ENCODE assay signal across 8 mouse cellular contexts in the genomic region with DNA sequence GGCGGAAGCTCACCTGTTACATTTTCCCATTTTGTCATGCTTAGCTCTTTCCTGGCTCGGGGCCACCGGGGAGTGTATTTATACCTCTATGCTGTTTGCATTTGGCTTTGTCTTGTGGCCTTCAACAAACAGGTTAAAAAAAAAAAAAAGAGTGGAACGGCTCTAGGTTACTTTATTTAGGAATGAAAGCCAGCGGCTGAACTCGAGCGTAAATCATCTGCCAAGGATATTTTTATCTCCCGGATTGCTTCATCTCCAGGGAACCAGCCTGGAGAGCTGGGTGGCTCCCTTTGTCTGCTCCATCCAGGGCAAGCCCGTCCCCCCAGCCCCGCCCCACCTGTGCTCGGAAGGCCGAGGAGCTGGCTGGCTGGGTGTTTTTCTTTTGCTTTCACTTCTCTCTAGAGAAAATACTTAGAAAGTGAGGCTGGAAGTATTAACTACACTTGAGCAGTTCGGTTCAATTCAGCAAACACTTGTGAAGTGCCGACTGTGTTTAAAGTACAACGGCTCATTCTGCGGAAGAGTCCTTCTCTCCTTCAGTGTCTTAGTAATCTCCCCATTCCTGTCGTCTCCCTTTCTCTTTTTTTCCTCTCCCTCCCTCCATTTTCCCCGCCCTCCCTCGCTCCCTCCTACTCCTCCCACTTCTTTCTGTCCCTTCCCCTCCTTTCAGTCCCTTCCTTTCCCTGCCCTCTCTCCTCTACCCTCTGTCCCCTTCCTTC. TPM values are rescaled to one million over a fixed set of nuclear protein-coding genes. Genes with fewer than 3 reads are reported as not detected.
A peak's percentile ranks its signal among the peaks of the same experiment; 100 is the strongest.
DNase-seq lines count a peak whose midpoint lies in the region; ATAC-seq and TF ChIP-seq lines count a peak whose summit lies in the region.

No protein-coding gene starts in this region.

- ATAC-seq in frontal cortex, adult (ENCODE audit: low TSS enrichment) = peak; percentile 79
- ATAC-seq in granulocyte monocyte progenitor cell, adult 5-6 weeks (replicated peaks; ENCODE audit: poor library complexity, severe bottlenecking) = peak; percentile 93
- ATAC-seq in intestine, embryonic 16.5 days = peak; percentile 99
- ATAC-seq in limb, embryonic 12.5 days (ENCODE audit: insufficient number of reproducible peaks, insufficient read depth, low FRiP score, low TSS enrichment, low read depth) = peak; percentile 78
- ATAC-seq in midbrain, embryonic 12.5 days (ENCODE audit: low FRiP score, low read depth) = peak; percentile 48; the same call in 1 of the 2 replicates

- no peak for DNase-seq in frontal cortex, postnatal 14 days (ENCODE audit: low spot score in 2 of 2)
- DNase-seq in embryo, embryonic 11 days = peak; percentile 76
- DNase-seq in spleen, adult 2 months (ENCODE audit: low read depth in 1 of 2, low spot score in 2 of 2) = peak; percentile 18 to 29

- H3K27ac ChIP-seq in intestine, embryonic 16.5 days (ENCODE audit: low read length) = peak overlapping the region; percentile 72; the same call in 1 of the 2 replicates
- H3K27ac ChIP-seq in limb, embryonic 12.5 days = peak overlapping the region; percentile 45; the same call in 1 of the 2 replicates
- H3K27ac ChIP-seq in midbrain, embryonic 12.5 days (replicated peaks) = 0 out of 2 replicates have a peak overlapping the region, but pooled peaks have one; percentile 8
- H3K27ac ChIP-seq in spleen, adult 2 months (ENCODE audit: insufficient read depth, low read length) = no peak overlapping the region

- TF ChIP-seq POLR2A in spleen, adult 2 months (IDR thresholded peaks at IDR 0.05; ENCODE audit: low read depth, low read length) = no peak

- peak overlapping the region; percentile 63 for H3K4me2 ChIP-seq in intestine, embryonic 16.5 days (ENCODE audit: low read depth, low read length)
- H3K4me2 ChIP-seq in limb, embryonic 12.5 days = peak overlapping the region; percentile 63
- peak overlapping the region; percentile 60 for H3K4me2 ChIP-seq in midbrain, embryonic 12.5 days (replicated peaks)

- H3K36me3 ChIP-seq in intestine, embryonic 16.5 days (ENCODE audit: control insufficient read depth, insufficient read depth, low read length) = no peaks in the 10 kb centered on the region
- no peaks in the 10 kb centered on the region for H3K36me3 ChIP-seq in limb, embryonic 12.5 days
- H3K36me3 ChIP-seq in midbrain, embryonic 12.5 days = no peaks in the 10 kb centered on the region
- no peaks in the 10 kb centered on the region for H3K36me3 ChIP-seq in spleen, adult 2 months (ENCODE audit: control insufficient read depth, insufficient read depth, low read length)

- H3K9me3 ChIP-seq in intestine, embryonic 16.5 days (ENCODE audit: control insufficient read depth, low read length) = no peaks in the 10 kb centered on the region
- no peaks in the 10 kb centered on the region for H3K9me3 ChIP-seq in limb, embryonic 12.5 days
- H3K9me3 ChIP-seq in midbrain, embryonic 12.5 days = no peaks in the 10 kb centered on the region

- WGBS in intestine, embryonic 16.5 days = 2% methylated on average over 19 of the region's 19 CpGs
- WGBS in limb, embryonic 12.5 days = 3% methylated on average over 19 of the region's 19 CpGs
- WGBS in midbrain, embryonic 12.5 days = 3% methylated on average over 19 of the region's 19 CpGs
- WGBS in spleen, adult 2 months = 5% methylated on average over 19 of the region's 19 CpGs

- H3K4me3 ChIP-seq in intestine, embryonic 16.5 days (ENCODE audit: low read length) = peak overlapping the region; percentile 58
- peak overlapping the region; percentile 47 for H3K4me3 ChIP-seq in limb, embryonic 12.5 days (replicated peaks)
- peak overlapping the region; percentile 39 for H3K4me3 ChIP-seq in midbrain, embryonic 12.5 days
- H3K4me3 ChIP-seq in spleen, adult 2 months (ENCODE audit: extremely low read depth, insufficient read depth, insufficient read length) = peak overlapping the region; percentile 71

- H3K4me1 ChIP-seq in intestine, embryonic 16.5 days (ENCODE audit: control insufficient read depth, insufficient read depth, low read length) = peaks cover 10% of the 10 kb centered on the region
- peaks cover 10% of the 10 kb centered on the region for H3K4me1 ChIP-seq in limb, embryonic 12.5 days (replicated peaks)
- H3K4me1 ChIP-seq in midbrain, embryonic 12.5 days = peaks cover 18% of the 10 kb centered on the region
- H3K4me1 ChIP-seq in spleen, adult 2 months (ENCODE audit: control insufficient read depth, insufficient read depth, insufficient read length) = peaks cover 5% of the 10 kb centered on the region; the same call in 1 of the 2 replicates

- TF ChIP-seq CTCF in spleen, adult 2 months (IDR thresholded peaks at IDR 0.05; ENCODE audit: extremely low read depth, insufficient read depth, insufficient read length, insufficient replicate concordance) = no peak

- H3K9ac ChIP-seq in intestine, embryonic 16.5 days (ENCODE audit: low read depth, low read length) = peak overlapping the region; percentile 65
- H3K9ac ChIP-seq in limb, embryonic 12.5 days (replicated peaks) = peak overlapping the region; percentile 57
- peak overlapping the region; percentile 21; the same call in 1 of the 2 replicates for H3K9ac ChIP-seq in midbrain, embryonic 12.5 days (replicated peaks)

- H3K27me3 ChIP-seq in intestine, embryonic 16.5 days (replicated peaks; ENCODE audit: control insufficient read depth, insufficient read depth, low read length) = no peaks in the 10 kb centered on the region
- peaks cover 15% of the 10 kb centered on the region; the same call in 1 of the 2 replicates for H3K27me3 ChIP-seq in limb, embryonic 12.5 days
- H3K27me3 ChIP-seq in midbrain, embryonic 12.5 days = peaks cover 10% of the 10 kb centered on the region
- peaks cover 2% of the 10 kb centered on the region; the same call in 1 of the 2 replicates for H3K27me3 ChIP-seq in spleen, adult 2 months (ENCODE audit: control insufficient read depth, insufficient read depth, low read length)

RNA-seq across cellular contexts. Expression of a gene that starts 44.6 kb away (rescaled TPM):
- not detected in 2 replicates for total RNA-seq in granulocyte monocyte progenitor cell, adult 5-6 weeks (2014; fragmentation: Nextera tagmentation)
- total RNA-seq in granulocyte monocyte progenitor cell, adult 5-6 weeks (2017) = not detected in 2 replicates
- polyA plus RNA-seq in intestine, embryonic 16.5 days (2015; fragmentation: Nextera tagmentation; extraction: Ambion mirVana) = 0.01 TPM in 2 replicates
- polyA plus RNA-seq in limb, embryonic 12.5 days (2016; fragmentation: Nextera tagmentation; extraction: Ambion mirVana) = not detected in 2 replicates
- 0.34 and 0.42 TPM in 2 replicates for polyA plus RNA-seq in midbrain, embryonic 12.5 days (2016; fragmentation: Nextera tagmentation; extraction: Ambion mirVana)
- not detected in 2 replicates for polyA plus RNA-seq in spleen, adult 2 months (2012; rRNA removed)

Comparison
In these comparisons a context has a peak if more than half of its experiments do, and no peak if none do; other contexts are left out.
1. ATAC-seq: peak in every context shown above with its lines; median percentile 99 in intestine, embryonic 16.5 days; 93 in granulocyte monocyte progenitor cell, adult 5-6 weeks; 79 in frontal cortex, adult; 78 in limb, embryonic 12.5 days; 48 in midbrain, embryonic 12.5 days.
2. DNase-seq: peak in embryo, embryonic 11 days (single experiment) and spleen, adult 2 months (2 of 2); none in frontal cortex, postnatal 14 days (0 of 2).
3. Peak in every context shown above with its lines, with median percentiles within 50 percentile points of each other: H3K4me2 ChIP-seq, H3K4me3 ChIP-seq and H3K9ac ChIP-seq.